Comparison of ENCODE assay signal across 8 mouse cellular contexts in genomic region chr1:87573800-87574215, GRCm38 (mm10). TPM values are rescaled to one million over a fixed set of nuclear protein-coding genes. Genes with fewer than 3 reads are reported as not detected.
A peak's percentile ranks its signal among the peaks of the same experiment; 100 is the strongest.
DNase-seq lines count a peak whose midpoint lies in the region; ATAC-seq lines count a peak whose summit lies in the region.

Gene Ngef, minus strand, starts transcription at chr1:87573870.

- no peak for ATAC-seq in forebrain, embryonic 12.5 days (ENCODE audit: low FRiP score)
- no peak for ATAC-seq in hindbrain, embryonic 16.5 days

- no peaks in the 10 kb centered on the region for H3K27me3 ChIP-seq in forebrain, embryonic 12.5 days
- no peaks in the 10 kb centered on the region for H3K27me3 ChIP-seq in forebrain, embryonic 10.5 days (ENCODE audit: poor library complexity, severe bottlenecking)
- H3K27me3 ChIP-seq in hindbrain, embryonic 16.5 days (replicated peaks; ENCODE audit: control insufficient read depth, insufficient read depth, low read length): no peaks in the 10 kb centered on the region

- 88% methylated on average over 6 of the region's 6 CpGs for WGBS in forebrain, embryonic 12.5 days
- 79% methylated on average over 6 of the region's 6 CpGs for WGBS in forebrain, embryonic 10.5 days
- WGBS in hindbrain, embryonic 16.5 days: 73% methylated on average over 6 of the region's 6 CpGs

- H3K4me1 ChIP-seq in forebrain, embryonic 12.5 days: peaks cover 12% of the 10 kb centered on the region
- no peaks in the 10 kb centered on the region for H3K4me1 ChIP-seq in forebrain, embryonic 10.5 days
- peaks cover 12% of the 10 kb centered on the region for H3K4me1 ChIP-seq in hindbrain, embryonic 16.5 days (ENCODE audit: control insufficient read depth, insufficient read depth, low read depth, low read length)

- H3K4me3 ChIP-seq in forebrain, embryonic 12.5 days (replicated peaks): no peak within 1 kb of the TSS
- no peak within 1 kb of the TSS for H3K4me3 ChIP-seq in forebrain, embryonic 10.5 days
- no peak within 1 kb of the TSS for H3K4me3 ChIP-seq in hindbrain, embryonic 16.5 days (ENCODE audit: low read length)

- H3K4me2 ChIP-seq in forebrain, embryonic 12.5 days: no peak within 1 kb of the TSS
- no peak within 1 kb of the TSS; the same call in 1 of the 2 replicates for H3K4me2 ChIP-seq in hindbrain, embryonic 16.5 days (ENCODE audit: low read length)

- no peaks in the 10 kb centered on the region for H3K36me3 ChIP-seq in forebrain, embryonic 12.5 days (replicated peaks)
- no peaks in the 10 kb centered on the region for H3K36me3 ChIP-seq in forebrain, embryonic 10.5 days (replicated peaks)
- H3K36me3 ChIP-seq in hindbrain, embryonic 16.5 days (ENCODE audit: control insufficient read depth, insufficient read depth, low read length): no peaks in the 10 kb centered on the region

- peak within 1 kb of the TSS; percentile 19; the same call in 1 of the 2 replicates for H3K27ac ChIP-seq in forebrain, embryonic 12.5 days
- no peak within 1 kb of the TSS for H3K27ac ChIP-seq in forebrain, embryonic 10.5 days
- peak within 1 kb of the TSS; percentile 59; the same call in 1 of the 2 replicates for H3K27ac ChIP-seq in hindbrain, embryonic 16.5 days (ENCODE audit: low read depth, low read length)

- H3K9ac ChIP-seq in forebrain, embryonic 12.5 days: no peak within 1 kb of the TSS
- no peak within 1 kb of the TSS for H3K9ac ChIP-seq in hindbrain, embryonic 16.5 days (ENCODE audit: low read depth, low read length)

- no peaks in the 10 kb centered on the region for H3K9me3 ChIP-seq in forebrain, embryonic 12.5 days
- no peaks in the 10 kb centered on the region for H3K9me3 ChIP-seq in forebrain, embryonic 10.5 days
- H3K9me3 ChIP-seq in hindbrain, embryonic 16.5 days (ENCODE audit: control insufficient read depth, low read length): no peaks in the 10 kb centered on the region

- DNase-seq in forebrain, embryonic 10.5 days (ENCODE audit: extremely low spot score, low spot score): no peak
- no peak for DNase-seq in left cerebral cortex, adult 8-10 months (ENCODE audit: low spot score in 2 of 2)
- DNase-seq in lung, postnatal 4 days: peak; percentile 68 to 89
- no peak for DNase-seq in cerebellum, adult 11 months
- no peak for DNase-seq in heart, postnatal 4 days
- DNase-seq in cerebellum, adult 8-10 months: no peak

RNA-seq across cellular contexts. Expression of gene Ngef, which starts in this region (rescaled TPM):
- 2.2 and 3.0 TPM in 2 replicates for polyA plus RNA-seq in forebrain, embryonic 12.5 days (2016; fragmentation: Nextera tagmentation; extraction: Ambion mirVana)
- 3.6 and 4.7 TPM in 2 replicates for polyA plus RNA-seq in forebrain, embryonic 10.5 days (2016; fragmentation: Nextera tagmentation; extraction: Ambion mirVana)
- 28.9 and 29.9 TPM in 2 replicates for polyA plus RNA-seq in hindbrain, embryonic 16.5 days (2015; fragmentation: Nextera tagmentation; extraction: Ambion mirVana)
- 100 to 1,000 TPM; 351 to 426 (median 388) TPM for total RNA-seq in left cerebral cortex, adult 8-10 months (2022)
- total RNA-seq in heart, postnatal 4 days (2021): under 1 TPM; 0.29 to 0.41 TPM

Comparison
In these comparisons a context has a peak if more than half of its experiments do, and no peak if none do; other contexts are left out.
1. RNA of gene Ngef (total RNA-seq): 351 to 426 TPM in left cerebral cortex, adult 8-10 months; 0.29 to 0.41 TPM in heart, postnatal 4 days; every median in the first group is over 100 times any median in the second.
2. DNase-seq: peak in lung, postnatal 4 days (2 of 2); none in forebrain, embryonic 10.5 days (single experiment), left cerebral cortex, adult 8-10 months (0 of 2), cerebellum, adult 11 months (single experiment), heart, postnatal 4 days (single experiment) and cerebellum, adult 8-10 months (single experiment).